Mouse (Mus musculus): ENCODE data around the gene Umad1.

GRCm38 (mm10) chr6:8498961-8499360 is 239.9 kb downstream of the Umad1 start:
- TF ChIP-seq CTCF (conservative IDR thresholded peaks at IDR 0.05 in 1 of 2, IDR thresholded peaks at IDR 0.05 in 1 of 2; ENCODE audit: low read depth in 2 of 2, low read length in 2 of 2) (no peak), E2F4 (IDR thresholded peaks at IDR 0.05; ENCODE audit: insufficient replicate concordance, low read depth, low read length) (no peak), JUND (conservative IDR thresholded peaks at IDR 0.05; ENCODE audit: low read depth, low read length) (no peak)

Measured in CH12.LX (cell line).